Mouse (Mus musculus) fat pad, adult 2 months (tissue): ENCODE measurements around the gene Mfsd4a.

Source experiments
- DNase-seq: peaks from one replicate; pipeline ENCODE4 v3.0.0-alpha.2; 2011; ENCODE audit warnings: low read depth, low spot score; ENCODE audit errors: extremely low read depth

The Mfsd4a gene

GRCm38 (mm10) chr1:132067261-132068255 lies at the start of gene Mfsd4a:
Gene Mfsd4a (minus strand): TSS chr1:132068062.
- no peak for DNase-seq

- no peak for DNase-seq
These were observed 48.7 kb upstream of the Mfsd4a start for GRCm38 (mm10) chr1:132116606-132117005.

GRCm38 (mm10) chr1:132113098-132113497 lies 45.2 kb upstream of the Mfsd4a start:
- DNase-seq: no peak

GRCm38 (mm10) chr1:132112426-132112825 lies 44.6 kb upstream of the Mfsd4a start:
- DNase-seq: no peak

- no peak for DNase-seq
These were observed 43.5 kb upstream of the Mfsd4a start for GRCm38 (mm10) chr1:132111411-132111810.

GRCm38 (mm10) chr1:132109368-132109767 lies 41.5 kb upstream of the Mfsd4a start:
- no peak for DNase-seq

- DNase-seq: no peak
These were observed 36.5 kb upstream of the Mfsd4a start for GRCm38 (mm10) chr1:132104353-132104752.

GRCm38 (mm10) chr1:132101953-132102697 lies 34.3 kb upstream of the Mfsd4a start:
- no peak for DNase-seq

GRCm38 (mm10) chr1:132099775-132100174 lies 31.9 kb upstream of the Mfsd4a start:
- peak; percentile 76 for DNase-seq

- DNase-seq: no peak
These were observed 31.2 kb upstream of the Mfsd4a start for GRCm38 (mm10) chr1:132099016-132099415.

- DNase-seq: no peak
These were observed 30.2 kb upstream of the Mfsd4a start for GRCm38 (mm10) chr1:132098076-132098475.

- no peak for DNase-seq
These were observed 27.6 kb upstream of the Mfsd4a start for GRCm38 (mm10) chr1:132095356-132096004.

GRCm38 (mm10) chr1:132093269-132093668 lies 25.4 kb upstream of the Mfsd4a start:
- DNase-seq: no peak

GRCm38 (mm10) chr1:132090266-132090665 lies 22.4 kb upstream of the Mfsd4a start:
- no peak for DNase-seq

- no peak for DNase-seq
These were observed 21.9 kb upstream of the Mfsd4a start for GRCm38 (mm10) chr1:132089767-132090166.

- no peak for DNase-seq
These were observed 20.4 kb upstream of the Mfsd4a start for GRCm38 (mm10) chr1:132088181-132088671.

GRCm38 (mm10) chr1:132085181-132086049 lies 17.6 kb upstream of the Mfsd4a start:
- no peak for DNase-seq

- no peak for DNase-seq
These were observed 10.6 kb upstream of the Mfsd4a start for GRCm38 (mm10) chr1:132078413-132078812.

- DNase-seq: no peak
These were observed 7.7 kb upstream of the Mfsd4a start for GRCm38 (mm10) chr1:132075576-132075975.

- DNase-seq: no peak
These were observed 2.8 kb upstream of the Mfsd4a start for GRCm38 (mm10) chr1:132070659-132071058.
